Mouse (Mus musculus): ENCODE data around the gene Idh2. TPM values are rescaled to one million over a fixed set of nuclear protein-coding genes. Genes with fewer than 3 reads are reported as not detected.

Gene Idh2
- total and polyA plus RNA-seq, 3 experiments: 121 to 268 (median 181) TPM

- Histone ChIP-seq H3K79me2 (ENCODE audit: control insufficient read depth, insufficient read depth, low read length, poor library complexity) (no peaks in the 10 kb centered on the region), H3K36me3 (ENCODE audit: control insufficient read depth in 1 of 2, insufficient read depth in 2 of 2, low read length in 2 of 2) (peaks cover 0 to 35% of the 10 kb centered on the region in 2 experiments; a peak in 2 of 4 replicates), H3K27ac (ENCODE audit: control insufficient read depth, low read depth, low read length) (no peak overlapping the region), H3K9me3 (replicated peaks; ENCODE audit: insufficient read depth, low read length) (no peaks in the 10 kb centered on the region), H3K4me3 (ENCODE audit: control insufficient read depth in 1 of 2, insufficient read depth in 1 of 2, low read depth in 2 of 2, low read length in 2 of 2) (no peak overlapping the region), H3K9ac (ENCODE audit: control insufficient read depth, low read depth, low read length, poor library complexity, severe bottlenecking) (no peak overlapping the region), H3K27me3 (ENCODE audit: control insufficient read depth in 1 of 2, insufficient read depth in 2 of 2, low read length in 2 of 2) (no peaks in the 10 kb centered on the region), H3K4me1 (ENCODE audit: control insufficient read depth in 1 of 2, insufficient read depth in 2 of 2, low read length in 2 of 2) (peaks cover 17 to 44% of the 10 kb centered on the region in 2 experiments)
- TF ChIP-seq EP300 (IDR thresholded peaks at IDR 0.05; ENCODE audit: low read depth in 1 of 2, low read length in 2 of 2): no peak
- no peak for TF ChIP-seq MAFK (IDR thresholded peaks at IDR 0.05; ENCODE audit: borderline replicate concordance, low read depth, low read length)
- no peak for TF ChIP-seq ETS1 (IDR thresholded peaks at IDR 0.05; ENCODE audit: low read depth, low read length)
- no peak for TF ChIP-seq TCF12 (IDR thresholded peaks at IDR 0.05; ENCODE audit: low read depth, low read length)
- no peak for TF ChIP-seq NRF1 (IDR thresholded peaks at IDR 0.05; ENCODE audit: insufficient read depth, low read depth, low read length, poor library complexity, severe bottlenecking)
- no peak for TF ChIP-seq KAT2A (conservative IDR thresholded peaks at IDR 0.05; ENCODE audit: low read depth, low read length)
- no peak for TF ChIP-seq MXI1 (IDR thresholded peaks at IDR 0.05; ENCODE audit: low read depth, low read length)
- no peak for TF ChIP-seq NELFE (IDR thresholded peaks at IDR 0.05; ENCODE audit: low read depth, low read length)
- no peak for TF ChIP-seq GATA1 (IDR thresholded peaks at IDR 0.05; ENCODE audit: low read depth, low read length)
- no peak for TF ChIP-seq E2F4 (IDR thresholded peaks at IDR 0.05; ENCODE audit: borderline replicate concordance, low read depth, low read length)
- no peak for TF ChIP-seq USF2 (IDR thresholded peaks at IDR 0.05; ENCODE audit: borderline replicate concordance in 1 of 2, insufficient read depth in 1 of 2, low read depth in 1 of 2, low read length in 2 of 2)
- TF ChIP-seq MAX (IDR thresholded peaks at IDR 0.05; ENCODE audit: low read length): no peak
- TF ChIP-seq POLR2AphosphoS5 (IDR thresholded peaks at IDR 0.05; ENCODE audit: borderline replicate concordance, low read depth, low read length): no peak
- TF ChIP-seq MEF2A (IDR thresholded peaks at IDR 0.05; ENCODE audit: extremely low read depth, insufficient replicate concordance, low read depth, low read length, poor library complexity, severe bottlenecking): no peak
- no peak for TF ChIP-seq ZKSCAN1 (IDR thresholded peaks at IDR 0.05; ENCODE audit: low read depth, low read length)
- no peak for TF ChIP-seq CHD1 (IDR thresholded peaks at IDR 0.05; ENCODE audit: low read depth, low read length)
- no peak for TF ChIP-seq CTCF (IDR thresholded peaks at IDR 0.05 in 2 of 3, conservative IDR thresholded peaks at IDR 0.05 in 1 of 3; ENCODE audit: control insufficient read depth in 1 of 3, insufficient read depth in 1 of 3, low read depth in 2 of 3, low read length in 3 of 3, poor library complexity in 1 of 3, severe bottlenecking in 1 of 3)
- no peak for TF ChIP-seq UBTF (IDR thresholded peaks at IDR 0.05; ENCODE audit: borderline replicate concordance, insufficient read depth, low read depth, low read length)
- no peak for TF ChIP-seq TBP (IDR thresholded peaks at IDR 0.05; ENCODE audit: low read depth, low read length)
- DNase-seq (ENCODE audit: low read depth, low spot score): no peak
Observed at GRCm38 (mm10) chr7:80077801-80078200, 37.4 kb downstream of the Idh2 start.
